Mouse (Mus musculus): Measurements from ENCODE around the gene Gm20388.

Gm20388 gene

DNA sequence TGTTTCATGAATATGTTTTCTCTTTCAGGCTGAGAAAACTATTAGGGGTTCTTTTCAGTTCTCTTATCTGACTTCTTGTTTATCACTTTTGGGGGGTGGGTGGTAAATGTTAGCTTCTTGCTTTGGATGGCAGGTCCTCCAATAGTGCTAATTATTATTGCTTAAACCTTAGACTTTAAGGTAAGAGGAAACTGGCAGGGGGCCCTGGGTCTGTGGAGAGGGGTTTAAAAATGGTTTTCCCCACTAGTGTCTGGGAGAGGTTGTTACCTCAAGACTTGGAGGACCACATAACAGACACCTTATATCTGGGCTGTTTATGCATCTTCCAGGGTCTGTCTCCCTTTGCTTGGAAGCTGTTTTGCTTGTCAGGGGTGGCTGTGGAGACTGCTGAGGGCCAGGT, 2041.5 kb downstream of the Gm20388 start:
- no peak for DNase-seq (ENCODE audit: low spot score)

DNA sequence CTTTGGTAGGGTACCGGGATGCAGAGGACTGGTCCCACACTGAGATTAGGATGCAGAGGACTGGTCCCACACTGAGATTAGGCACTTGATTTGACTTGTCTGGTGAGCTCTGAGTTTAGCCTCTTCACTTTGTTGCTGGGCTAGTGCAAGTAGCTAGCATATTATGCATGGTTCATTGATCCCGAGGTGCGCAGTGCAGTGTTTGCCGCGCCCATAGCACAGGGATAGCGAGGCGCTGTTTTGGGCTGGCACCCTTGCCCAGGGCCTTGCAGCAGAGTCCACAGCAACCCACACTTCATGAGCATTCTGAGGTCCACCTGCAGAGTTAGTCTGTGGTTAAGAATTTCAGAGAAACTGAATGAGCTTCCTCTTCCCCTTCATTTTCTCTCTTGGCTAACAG, 2042.2 kb downstream of the Gm20388 start:
- DNase-seq (ENCODE audit: low spot score), result no peak

DNA sequence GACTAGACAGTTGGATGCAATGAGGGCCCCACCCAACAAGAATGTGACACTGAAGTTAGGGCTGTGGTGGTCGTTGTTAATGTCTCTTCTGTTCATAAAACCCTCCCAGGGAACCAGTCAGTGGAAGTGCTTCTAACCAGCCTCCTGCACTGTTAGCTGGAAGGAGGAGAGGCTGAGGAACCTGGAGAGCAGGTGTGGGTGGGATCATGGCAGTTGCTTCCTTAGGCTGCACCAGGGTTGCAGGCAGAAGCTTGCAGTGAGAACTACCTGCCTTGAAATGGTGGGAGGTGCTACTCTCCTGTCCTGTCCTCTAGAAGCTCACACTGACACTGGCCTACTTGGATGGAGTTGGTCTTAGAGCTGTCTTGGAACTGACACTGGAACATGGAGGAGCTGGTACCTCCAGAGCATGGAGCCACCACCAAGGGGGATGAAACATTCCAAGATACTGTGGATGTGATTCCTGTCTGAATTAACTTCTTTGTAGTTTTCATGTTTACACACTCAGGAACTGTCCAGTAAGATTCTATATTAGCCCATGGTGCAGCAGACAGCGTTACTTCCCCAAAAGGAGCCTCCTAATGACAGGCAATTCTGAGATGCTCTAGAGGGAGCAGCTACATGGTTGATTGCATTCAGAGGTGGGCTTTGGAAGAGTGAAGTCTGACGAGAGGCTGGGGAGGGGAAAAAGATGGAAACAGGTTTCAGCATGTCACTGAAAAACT, 2043.3 kb downstream of the Gm20388 start:
- no peak for DNase-seq (ENCODE audit: low spot score)

DNA sequence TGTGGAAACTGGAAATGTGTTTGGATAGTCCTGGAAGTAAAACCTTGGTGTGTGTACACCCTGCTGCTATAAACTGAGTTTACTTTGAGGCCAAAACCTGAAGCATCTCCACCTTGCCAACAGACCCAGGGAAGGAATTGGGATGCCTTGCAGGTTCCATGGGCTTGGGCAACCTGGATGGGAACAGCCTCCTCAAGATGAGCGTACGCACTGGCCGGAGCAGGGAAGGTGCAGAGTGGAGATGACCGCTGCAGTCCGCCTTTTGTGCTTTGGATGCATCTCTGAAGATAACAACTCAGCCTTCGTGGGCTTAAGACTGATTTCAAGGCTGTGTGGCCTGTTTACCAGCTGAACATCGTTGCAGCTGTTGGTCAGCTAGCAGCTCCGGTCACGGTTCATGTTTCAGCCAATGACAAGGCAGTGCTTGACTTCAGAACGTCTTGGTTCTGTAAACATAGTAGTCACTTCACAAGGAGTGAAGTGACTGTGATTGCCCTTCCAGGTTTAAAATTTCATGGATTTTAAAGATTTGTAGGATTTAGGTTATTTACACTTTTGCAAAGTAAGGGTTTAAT, 2044.4 kb downstream of the Gm20388 start:
- DNase-seq (ENCODE audit: low spot score), result no peak

DNA sequence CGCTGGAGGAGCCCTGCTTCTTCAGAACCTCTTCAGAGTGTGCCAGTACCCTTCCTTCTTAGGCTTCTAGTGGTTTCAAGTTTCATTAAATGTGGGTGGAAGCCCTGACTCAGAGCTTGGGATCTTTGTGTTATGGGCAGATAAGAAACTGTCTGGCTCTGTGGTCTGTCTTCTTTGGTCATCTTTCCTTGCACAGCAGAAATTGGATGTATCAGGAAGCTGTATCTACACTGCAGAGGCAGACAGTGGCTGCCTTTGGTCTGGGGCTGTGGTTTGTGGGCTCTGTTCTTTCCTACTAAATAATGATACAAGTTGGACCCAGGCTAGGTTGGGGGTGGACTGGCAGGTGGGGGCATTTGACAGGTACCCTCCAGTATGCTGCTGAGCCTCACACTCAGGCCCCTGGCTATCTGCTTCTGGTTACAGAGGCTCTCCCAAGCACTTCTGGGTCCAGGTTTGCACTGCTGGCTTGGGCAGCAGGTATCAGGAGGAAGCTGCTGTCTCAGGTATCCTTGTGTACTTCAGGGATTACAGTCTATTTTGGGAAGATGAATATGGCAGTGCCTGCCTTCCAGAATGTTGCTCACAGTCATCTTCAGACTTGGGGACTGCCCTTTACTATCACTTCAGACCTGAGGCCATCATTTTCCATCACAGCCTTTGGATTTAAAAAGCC, 2045.3 kb downstream of the Gm20388 start:
- no peak for DNase-seq (ENCODE audit: low spot score)

DNA sequence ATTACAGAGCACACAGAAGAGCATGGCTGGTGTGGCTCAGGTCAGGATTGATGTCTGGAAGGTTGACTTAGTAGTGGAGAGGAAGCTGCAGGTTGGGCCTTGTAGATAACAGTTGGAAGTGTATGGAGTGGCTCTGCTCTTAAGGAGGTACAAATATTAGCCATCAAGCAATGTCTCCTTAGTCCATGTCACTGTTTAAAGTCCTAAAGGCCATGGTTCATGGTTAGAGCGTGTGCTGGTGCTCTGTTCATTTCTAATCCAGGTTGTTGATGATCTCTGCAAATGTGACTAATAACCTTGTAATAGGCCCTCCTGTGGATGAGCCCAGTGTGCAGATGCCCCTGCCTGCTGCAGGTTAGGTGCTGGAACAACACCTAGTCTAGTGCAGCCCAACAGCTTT, 2047.8 kb downstream of the Gm20388 start:
- DNase-seq (ENCODE audit: low spot score), result no peak

DNA sequence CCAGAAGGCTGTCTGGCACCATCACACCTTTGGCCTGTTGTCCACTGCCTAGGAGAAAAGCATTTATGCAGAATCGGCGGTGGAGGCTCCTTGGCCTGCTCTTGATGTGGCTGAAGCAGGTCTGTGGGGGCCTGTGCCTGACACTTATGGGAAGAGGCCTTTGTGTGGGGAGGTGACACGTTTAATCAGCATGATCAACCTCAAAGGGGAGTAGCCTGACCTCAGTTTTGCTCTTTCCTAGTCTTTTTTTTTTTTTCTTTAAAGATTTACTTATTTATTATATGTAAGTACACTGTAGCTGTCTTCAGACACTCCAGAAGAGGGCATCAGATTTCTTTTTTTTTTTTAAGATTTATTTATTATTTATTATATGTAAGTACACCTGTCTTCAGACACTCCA, 2052.3 kb downstream of the Gm20388 start:
- DNase-seq (ENCODE audit: low spot score), result no peak

DNA sequence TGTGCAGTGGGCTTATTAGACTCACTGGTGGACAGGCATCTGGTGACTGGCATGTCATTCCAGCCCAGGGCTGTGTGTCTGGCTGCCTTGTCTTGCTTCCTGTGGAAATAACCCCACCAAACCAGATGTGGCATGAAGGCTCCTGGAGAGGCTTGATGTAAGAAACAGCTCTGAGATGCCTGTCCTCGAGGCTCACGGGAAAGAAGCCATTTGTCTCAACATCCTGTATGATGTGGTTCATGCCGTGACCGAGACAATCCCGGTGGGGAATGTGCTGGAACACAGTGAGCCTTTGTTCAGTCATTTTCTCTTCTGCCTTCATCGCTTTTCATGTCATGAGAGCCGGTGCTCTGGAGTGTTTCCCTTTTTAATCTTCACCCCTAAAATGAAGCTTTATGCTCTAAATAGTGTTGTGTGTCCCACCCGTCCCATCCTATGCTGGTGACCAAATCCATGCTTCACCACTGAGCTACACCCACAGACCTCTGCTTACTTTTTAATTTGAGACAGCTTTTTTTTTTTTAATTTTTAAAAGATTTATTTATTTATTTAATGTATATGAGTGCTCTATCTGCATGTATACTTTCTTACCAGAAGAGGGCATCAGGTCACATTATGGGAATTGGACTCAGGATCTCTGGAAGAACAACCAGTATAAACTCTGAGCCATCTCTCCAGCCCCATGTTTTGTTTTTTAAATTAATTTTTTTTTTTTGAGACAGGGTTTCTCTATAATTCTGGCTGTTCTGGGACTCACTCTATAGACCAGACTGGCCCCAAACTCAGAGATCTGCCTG, 2054.3 kb downstream of the Gm20388 start:
- DNase-seq (ENCODE audit: low spot score), result no peak

DNA sequence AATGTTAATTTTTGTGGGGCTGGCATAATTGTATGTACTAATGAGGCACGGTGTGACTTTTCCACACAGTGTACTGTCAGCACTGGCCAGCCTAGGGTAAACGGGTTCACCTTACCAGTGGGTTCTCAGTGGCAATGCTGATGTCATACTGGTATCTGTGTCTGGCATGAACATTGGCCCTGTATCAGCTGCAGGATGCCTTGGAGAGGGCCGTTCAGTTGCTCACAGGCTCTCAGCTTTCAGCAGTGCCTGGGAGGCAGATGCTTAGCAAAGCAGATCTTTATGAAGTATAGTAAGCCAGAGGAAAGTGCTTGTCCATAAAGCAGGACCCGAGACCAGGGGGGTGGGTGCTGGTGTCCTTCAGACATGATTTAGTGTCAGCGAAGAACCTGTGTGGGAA, 2055.5 kb downstream of the Gm20388 start:
- DNase-seq (ENCODE audit: low spot score), result no peak

DNA sequence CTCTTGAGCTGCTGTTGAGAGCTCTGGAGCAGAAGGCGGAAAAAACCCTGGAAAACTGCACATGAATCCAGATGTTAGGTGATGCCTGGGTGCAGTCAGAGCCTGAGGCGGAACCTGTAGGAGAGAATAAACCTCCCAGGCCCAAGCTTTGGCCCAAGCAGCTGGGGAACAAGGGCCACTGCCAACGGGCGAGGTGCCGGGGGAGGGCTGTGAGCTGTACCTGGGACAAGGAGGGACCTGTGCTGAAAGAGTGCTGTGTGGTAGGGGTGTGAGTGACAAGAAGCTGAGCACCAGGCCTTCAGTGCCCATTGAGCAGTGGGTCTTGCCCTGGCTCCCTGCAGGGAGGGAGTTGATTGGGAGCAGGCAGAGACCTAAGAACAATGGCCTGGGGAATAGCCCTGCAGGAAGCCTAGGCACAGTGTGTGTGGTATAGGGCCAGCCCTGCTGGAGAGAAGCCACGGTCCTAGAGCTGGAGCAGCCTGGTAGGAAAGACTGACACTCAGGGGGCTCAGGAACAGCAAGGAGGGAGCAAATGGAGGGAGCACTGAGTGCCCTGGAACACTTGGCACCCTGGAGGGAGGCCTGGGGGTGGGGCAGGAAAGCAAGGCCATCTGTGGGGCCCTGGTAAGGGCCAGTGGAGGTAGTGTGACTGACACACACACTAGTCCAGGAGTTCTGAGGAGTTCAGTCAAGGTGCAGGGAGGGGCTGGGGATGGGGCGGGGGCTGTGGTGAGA, 2056.2 kb downstream of the Gm20388 start:
- DNase-seq (ENCODE audit: low spot score), result no peak

DNA sequence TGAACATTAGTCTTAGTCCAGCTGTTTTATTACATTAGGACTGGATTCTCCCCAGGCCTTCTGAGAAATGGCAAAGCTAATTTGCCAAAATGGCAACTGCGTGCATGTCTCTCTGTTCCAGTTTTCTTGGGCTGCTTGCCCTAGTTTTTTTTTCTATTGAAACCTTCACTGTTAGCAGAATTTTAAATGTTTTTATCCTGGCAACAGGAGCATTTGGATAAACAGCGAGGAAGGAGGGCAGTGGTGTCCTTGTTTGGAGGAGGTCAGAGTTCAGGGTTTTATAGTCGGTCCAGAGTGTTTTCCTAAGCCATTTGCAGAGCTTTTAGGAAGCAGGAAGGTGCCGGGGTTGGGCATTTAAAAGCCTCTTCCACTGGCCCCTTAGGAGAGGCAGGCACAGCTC, 2057.3 kb downstream of the Gm20388 start:
- no peak for DNase-seq (ENCODE audit: low spot score)

DNA sequence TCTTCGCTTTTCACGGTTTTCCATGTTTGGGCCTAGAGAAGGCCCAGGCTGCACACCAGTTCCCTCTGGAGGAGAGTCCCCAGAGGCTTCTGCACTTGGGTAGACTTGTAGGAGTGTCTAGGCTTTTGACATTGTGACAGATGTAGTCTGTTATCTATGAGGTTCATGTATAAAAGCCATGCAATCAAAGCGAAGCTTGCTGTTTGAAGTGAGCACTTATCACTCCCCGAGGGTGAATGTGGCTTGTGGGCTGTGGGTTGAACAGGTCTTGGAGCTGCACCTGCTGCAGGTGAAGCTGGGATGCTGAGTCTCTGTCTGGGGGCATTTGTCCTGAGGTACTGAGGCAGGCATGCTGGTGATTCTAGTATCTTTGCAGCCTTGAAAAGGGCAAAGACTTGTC, 2057.9 kb downstream of the Gm20388 start:
- no peak for DNase-seq (ENCODE audit: low spot score)

DNA sequence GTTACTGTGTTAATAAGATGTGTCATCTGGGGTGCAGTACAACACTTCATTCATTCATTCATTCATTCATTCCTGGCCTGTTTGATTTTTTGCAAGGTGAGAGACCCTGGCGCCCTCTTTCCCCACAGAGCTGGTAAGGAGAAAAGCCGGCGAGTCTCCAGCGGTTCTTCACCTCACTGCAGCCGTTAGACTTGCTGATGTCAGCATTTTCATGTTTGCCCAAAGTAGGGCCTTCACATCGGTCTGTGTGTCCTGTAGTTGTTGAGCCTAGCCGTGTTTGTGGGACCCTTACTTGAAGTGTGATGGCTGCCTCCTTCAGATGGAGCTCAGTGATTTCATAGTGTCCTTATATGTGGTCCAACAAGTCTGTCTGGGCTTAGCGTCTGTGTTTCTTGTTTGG, 2059.6 kb downstream of the Gm20388 start:
- DNase-seq (ENCODE audit: low spot score), result no peak

DNA sequence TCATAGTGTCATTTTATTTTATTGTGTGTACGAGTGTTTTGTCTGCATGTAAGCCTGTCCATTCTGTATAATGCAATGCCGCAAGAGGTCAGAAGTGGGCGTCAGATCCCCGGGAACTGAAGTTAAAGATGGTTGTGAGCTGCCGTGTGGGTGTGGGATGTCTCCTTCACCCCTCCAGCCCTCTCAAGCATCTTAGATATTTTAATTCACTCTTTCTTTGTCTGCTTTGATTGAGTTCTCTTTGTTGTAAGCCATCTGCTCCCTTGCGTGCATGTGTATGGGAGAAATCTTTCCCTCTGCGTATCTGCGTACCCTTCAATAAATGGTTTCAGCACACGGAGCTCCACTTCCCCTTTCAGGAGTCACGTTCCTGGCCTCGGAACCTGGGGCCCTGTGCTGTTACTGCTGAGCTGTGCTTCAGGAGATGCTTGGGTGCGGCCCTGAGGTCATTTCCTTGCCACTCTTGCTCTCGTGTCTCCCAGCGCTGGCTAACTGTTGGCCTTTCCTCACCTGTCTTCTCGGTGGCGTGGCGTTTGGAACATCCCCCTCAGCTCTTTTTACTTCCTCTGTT, 2060.9 kb downstream of the Gm20388 start:
- DNase-seq (ENCODE audit: low spot score), result no peak

DNA sequence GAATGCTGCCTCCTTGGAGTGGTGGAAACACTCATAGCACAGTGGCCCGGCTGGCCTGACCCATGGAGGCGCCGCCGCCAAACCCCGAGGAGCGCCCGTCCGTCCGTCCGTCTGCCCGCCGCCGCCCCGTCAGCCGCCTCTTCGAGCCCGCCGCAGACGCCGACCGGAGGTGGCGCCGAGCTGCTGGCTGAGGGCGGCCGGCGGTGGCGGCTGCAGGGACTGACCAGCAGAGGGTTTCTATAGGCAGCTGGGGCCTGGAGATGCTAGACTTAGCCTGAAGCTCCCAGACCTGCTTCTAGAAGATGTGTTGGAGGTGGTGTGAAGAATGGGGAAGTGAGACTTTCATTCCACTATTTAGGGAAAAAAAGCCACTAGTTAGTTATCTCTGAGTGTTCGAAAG, 2063.3 kb downstream of the Gm20388 start:
- DNase-seq (ENCODE audit: low spot score), result no peak

DNA sequence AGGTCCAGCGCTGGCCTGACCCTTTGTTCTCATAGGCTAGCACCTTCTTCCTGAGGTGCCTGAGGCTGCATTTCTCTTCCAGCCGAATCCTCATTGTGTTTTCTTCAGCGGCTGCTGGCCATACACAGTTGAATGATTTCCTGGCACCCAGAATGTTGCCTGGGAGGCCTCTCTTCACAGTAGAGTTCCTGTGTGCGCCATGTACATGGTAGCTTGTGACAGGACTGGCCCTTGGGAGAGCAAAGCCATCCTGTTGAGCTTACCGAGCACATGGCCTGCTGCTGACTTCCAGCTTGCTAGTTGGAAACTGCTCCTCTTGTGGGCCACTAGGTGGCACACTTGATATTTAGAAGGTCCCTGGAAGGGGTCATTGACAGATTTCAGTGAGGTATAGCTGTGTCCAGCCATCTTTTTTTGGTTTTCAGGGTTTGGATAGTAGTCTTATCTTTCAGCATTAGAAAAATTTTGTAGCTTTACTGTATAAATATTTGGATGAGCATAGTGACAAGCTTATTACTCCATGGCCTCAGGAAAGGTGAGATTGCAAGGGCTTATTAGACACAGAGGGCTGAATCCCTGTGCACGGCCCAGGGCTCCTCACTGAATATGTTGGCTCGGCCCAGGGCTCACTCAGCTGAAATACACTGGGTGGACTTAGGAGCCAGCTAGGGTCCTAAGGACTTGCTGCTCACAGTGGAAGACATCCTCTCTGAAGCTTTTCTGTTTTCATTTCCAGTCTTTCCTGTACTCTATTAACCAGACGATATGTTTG, 2067.4 kb downstream of the Gm20388 start:
- DNase-seq (ENCODE audit: low spot score), result no peak

DNA sequence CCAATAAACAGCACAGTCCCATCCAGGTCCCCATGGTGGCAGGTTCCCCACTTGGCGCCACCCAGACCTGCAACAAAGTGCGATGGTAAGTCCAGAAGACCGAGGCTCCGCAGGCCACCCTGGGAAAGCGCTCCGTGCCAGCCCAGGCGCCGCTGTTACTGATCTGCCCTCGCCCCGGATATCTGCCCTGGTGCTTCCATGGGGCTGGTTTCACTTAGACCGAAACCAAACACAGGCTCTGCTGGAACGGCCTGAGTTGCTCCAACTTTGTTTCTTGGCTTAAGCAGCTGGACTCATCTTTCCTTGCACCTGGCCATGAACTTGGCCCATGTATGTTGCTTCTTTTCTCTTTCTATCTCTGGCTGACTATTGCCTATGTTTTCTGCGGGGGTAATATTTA, 2068.0 kb downstream of the Gm20388 start:
- DNase-seq (ENCODE audit: low spot score), result no peak

DNA sequence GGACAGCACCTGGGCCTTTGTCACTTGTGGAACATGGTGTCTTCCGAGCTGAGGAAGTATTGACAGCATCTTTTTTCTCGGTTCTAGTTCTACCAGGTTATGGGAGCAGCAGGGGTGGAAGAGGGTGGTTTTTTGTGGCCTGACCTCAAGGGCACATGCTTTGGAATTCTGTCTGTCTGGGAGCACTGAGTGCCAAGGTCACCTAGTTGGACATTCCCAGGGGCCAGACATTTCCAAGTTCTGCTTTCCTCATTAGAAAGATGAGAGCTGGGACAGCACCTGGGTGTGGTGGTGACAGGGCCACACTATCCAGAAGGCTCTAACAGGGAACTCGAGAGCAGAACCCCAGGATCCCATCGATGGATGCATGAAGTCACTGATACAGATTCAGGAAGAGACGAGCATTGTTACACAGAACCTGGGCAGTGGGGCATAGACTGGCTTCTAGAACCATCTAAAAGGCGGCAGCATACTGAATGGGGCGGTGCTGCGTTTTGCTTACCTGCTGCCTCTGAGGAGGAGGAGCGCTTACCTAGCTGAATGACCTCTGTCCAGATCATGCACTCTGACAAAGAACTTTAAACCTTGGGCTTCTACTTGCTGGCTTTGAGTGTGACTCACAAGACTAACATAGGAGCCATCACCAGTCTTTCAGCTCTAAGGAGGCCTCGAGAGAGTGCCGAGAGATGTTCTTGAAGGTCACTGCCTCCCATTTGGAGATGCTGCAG, 2070.3 kb downstream of the Gm20388 start:
- DNase-seq (ENCODE audit: low spot score), result no peak

DNA sequence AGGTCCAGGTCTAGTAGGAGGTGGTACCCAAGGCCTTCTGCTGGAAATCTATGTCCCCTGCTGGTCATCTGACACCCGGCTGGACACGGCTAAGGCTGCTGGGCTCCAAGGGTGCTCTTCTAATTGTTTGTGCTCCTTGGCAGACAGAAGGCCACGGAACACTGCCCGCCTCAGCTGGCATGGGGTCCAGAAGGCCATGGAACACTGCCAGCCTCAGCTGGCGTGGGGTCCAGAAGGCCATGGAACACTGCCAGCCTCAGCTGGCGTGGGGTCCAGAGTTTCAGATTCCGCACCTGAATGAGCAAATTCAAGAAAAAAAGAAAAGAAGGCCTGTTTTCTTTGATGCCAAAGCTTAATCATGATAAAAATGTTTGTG, 2070.9 kb downstream of the Gm20388 start:
- DNase-seq (ENCODE audit: low spot score), result no peak

DNA sequence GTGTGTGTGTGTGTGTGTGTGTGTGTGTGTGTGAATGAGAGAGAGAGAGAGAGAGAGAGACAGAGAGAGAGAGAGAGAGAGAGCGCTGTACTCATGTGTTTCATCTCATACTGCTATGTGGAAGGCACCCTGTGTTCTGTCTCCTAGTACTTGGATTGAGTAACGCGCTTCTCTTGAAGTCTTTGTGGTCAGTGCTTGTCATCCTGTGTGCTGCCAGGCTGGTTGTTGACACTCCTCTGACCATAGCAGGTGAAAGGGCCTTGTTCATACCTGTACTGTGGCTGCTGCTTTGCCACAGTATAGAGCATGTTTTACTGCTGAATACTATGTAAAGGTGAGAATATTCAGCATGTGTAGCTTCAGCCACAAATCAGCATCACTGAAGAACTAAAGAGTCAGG, 2075.0 kb downstream of the Gm20388 start:
- no peak for DNase-seq (ENCODE audit: low spot score)

Measured in urinary bladder, postnatal 25 days (tissue).